8 mouse cellular contexts compared by ENCODE assay signal in genomic region chr6:48047114-48047449, GRCm38 (mm10). TPM values are rescaled to one million over a fixed set of nuclear protein-coding genes. Genes with fewer than 3 reads are reported as not detected.
A peak's percentile ranks its signal among the peaks of the same experiment; 100 is the strongest.
DNase-seq lines count a peak whose midpoint lies in the region; ATAC-seq lines count a peak whose summit lies in the region.

No protein-coding gene starts in this region.

- no peak overlapping the region for H3K27ac ChIP-seq in lung, embryonic 16.5 days (ENCODE audit: low read length)
- no peak overlapping the region for H3K27ac ChIP-seq in intestine, embryonic 15.5 days
- H3K27ac ChIP-seq in neural tube, embryonic 13.5 days (replicated peaks), result 0 out of 2 replicates have a peak overlapping the region, but pooled peaks have one; percentile 94

- no peaks in the 10 kb centered on the region for H3K27me3 ChIP-seq in lung, embryonic 16.5 days (ENCODE audit: control insufficient read depth, insufficient read depth, low read depth, low read length)
- H3K27me3 ChIP-seq in intestine, embryonic 15.5 days (replicated peaks), result no peaks in the 10 kb centered on the region
- no peaks in the 10 kb centered on the region for H3K27me3 ChIP-seq in neural tube, embryonic 13.5 days

- H3K4me1 ChIP-seq in lung, embryonic 16.5 days (replicated peaks; ENCODE audit: control insufficient read depth, insufficient read depth, low read length), result peaks cover 8% of the 10 kb centered on the region
- H3K4me1 ChIP-seq in intestine, embryonic 15.5 days (replicated peaks), result peaks cover 5% of the 10 kb centered on the region
- peaks cover 24% of the 10 kb centered on the region for H3K4me1 ChIP-seq in neural tube, embryonic 13.5 days (replicated peaks)

- H3K9me3 ChIP-seq in lung, embryonic 16.5 days (ENCODE audit: control insufficient read depth, low read length), result no peaks in the 10 kb centered on the region
- H3K9me3 ChIP-seq in intestine, embryonic 15.5 days, result no peaks in the 10 kb centered on the region
- H3K9me3 ChIP-seq in neural tube, embryonic 13.5 days, result no peaks in the 10 kb centered on the region

- H3K4me2 ChIP-seq in lung, embryonic 16.5 days (ENCODE audit: low read depth, low read length), result peak overlapping the region; percentile 89
- peak overlapping the region; percentile 89 for H3K4me2 ChIP-seq in intestine, embryonic 15.5 days (replicated peaks)
- peak overlapping the region; percentile 80 for H3K4me2 ChIP-seq in neural tube, embryonic 13.5 days

- no peak for ATAC-seq in lung, embryonic 16.5 days (ENCODE audit: low read depth)
- ATAC-seq in common myeloid progenitor, adult 5-6 weeks (replicated peaks; ENCODE audit: low read depth, poor library complexity, severe bottlenecking), result peak; percentile 13; the same call in 1 of the 2 replicates
- peak; percentile 23; the same call in 1 of the 2 replicates for ATAC-seq in intestine, embryonic 15.5 days
- ATAC-seq in neural tube, embryonic 13.5 days (ENCODE audit: low read depth), result peak; percentile 9; the same call in 1 of the 2 replicates

- 4% methylated on average over 12 of the region's 12 CpGs for WGBS in lung, embryonic 16.5 days
- WGBS in intestine, embryonic 15.5 days, result 4% methylated on average over 12 of the region's 12 CpGs
- WGBS in neural tube, embryonic 13.5 days, result 11% methylated on average over 12 of the region's 12 CpGs

- peaks cover 21% of the 10 kb centered on the region for H3K36me3 ChIP-seq in lung, embryonic 16.5 days (ENCODE audit: control insufficient read depth, insufficient read depth, low read length)
- H3K36me3 ChIP-seq in intestine, embryonic 15.5 days, result peaks cover 19% of the 10 kb centered on the region
- H3K36me3 ChIP-seq in neural tube, embryonic 13.5 days, result peaks cover 24% of the 10 kb centered on the region

- H3K4me3 ChIP-seq in lung, embryonic 16.5 days (ENCODE audit: low read length), result peak overlapping the region; percentile 72
- H3K4me3 ChIP-seq in intestine, embryonic 15.5 days (replicated peaks), result peak overlapping the region; percentile 88
- H3K4me3 ChIP-seq in neural tube, embryonic 13.5 days, result peak overlapping the region; percentile 85

- no peak for DNase-seq in lung, adult 18-20 months
- DNase-seq in left cerebral cortex, postnatal 25 days (ENCODE audit: low spot score in 2 of 2), result no peak
- DNase-seq in left cerebral cortex, postnatal 10 days (ENCODE audit: extremely low spot score in 1 of 2, low spot score in 2 of 2), result no peak
- DNase-seq in gastrocnemius, postnatal 25 days, result no peak

- intact Hi-C loops in left cerebral cortex, postnatal 25 days (cut with DNase I), result loop anchor here (5.0 kb wide), 1 partner anchor 40 kb away; the partner anchor contains the start of gene Zfp746
- intact Hi-C loops in left cerebral cortex, postnatal 10 days (cut with DNase I), result no loop called here

- H3K9ac ChIP-seq in lung, embryonic 16.5 days (ENCODE audit: low read length), result peak overlapping the region; percentile 91
- H3K9ac ChIP-seq in intestine, embryonic 15.5 days, result peak overlapping the region; percentile 84
- peak overlapping the region; percentile 89 for H3K9ac ChIP-seq in neural tube, embryonic 13.5 days

RNA-seq across cellular contexts. Expression of gene Zfp777, which starts 1.6 kb away (rescaled TPM):
- 4.8 and 6.1 TPM in 2 replicates for polyA plus RNA-seq in lung, embryonic 16.5 days (2015; fragmentation: Nextera tagmentation; extraction: Ambion mirVana)
- 26.1 and 30.6 TPM in 2 replicates for total RNA-seq in common myeloid progenitor, adult 5-6 weeks (2017)
- 6.5 and 7.1 TPM in 2 replicates for polyA plus RNA-seq in intestine, embryonic 15.5 days (2015; fragmentation: Nextera tagmentation; extraction: Ambion mirVana)
- polyA plus RNA-seq in neural tube, embryonic 13.5 days (2015; fragmentation: Nextera tagmentation; extraction: Ambion mirVana), result 8.9 and 11.7 TPM in 2 replicates
- 10 to 100 TPM; 30.4 to 40.0 TPM for total RNA-seq in left cerebral cortex, postnatal 25 days (2021)
- total RNA-seq in left cerebral cortex, postnatal 10 days (2021), result 10 to 100 TPM; 36.3 to 42.1 TPM
- total RNA-seq in gastrocnemius, postnatal 25 days (2021), result 10 to 100 TPM; 12.6 to 16.2 TPM

RNA-seq across cellular contexts. Expression of gene Zfp746, which starts 39.3 kb away (rescaled TPM):
- 7.0 and 11.3 TPM in 2 replicates for polyA plus RNA-seq in lung, embryonic 16.5 days (2015; fragmentation: Nextera tagmentation; extraction: Ambion mirVana)
- total RNA-seq in common myeloid progenitor, adult 5-6 weeks (2017), result 24.3 and 30.5 TPM in 2 replicates
- 15.1 and 15.6 TPM in 2 replicates for polyA plus RNA-seq in intestine, embryonic 15.5 days (2015; fragmentation: Nextera tagmentation; extraction: Ambion mirVana)
- 20.2 and 20.5 TPM in 2 replicates for polyA plus RNA-seq in neural tube, embryonic 13.5 days (2015; fragmentation: Nextera tagmentation; extraction: Ambion mirVana)
- total RNA-seq in left cerebral cortex, postnatal 25 days (2021), result 10 to 100 TPM; 29.4 to 31.2 TPM
- 10 to 100 TPM; 28.7 to 29.6 TPM for total RNA-seq in left cerebral cortex, postnatal 10 days (2021)
- total RNA-seq in gastrocnemius, postnatal 25 days (2021), result 1 to 10 TPM; 8.4 to 8.5 TPM
